Mouse (Mus musculus): ENCODE results near the gene Tle4. TPM values are rescaled to one million over a fixed set of nuclear protein-coding genes. Genes with fewer than 3 reads are reported as not detected.
"Not testable (repeated sequence)": the region's sequence is repeated elsewhere in the genome, so short reads cannot be mapped to it uniquely, and the experiment has no call there.

Tle4 gene
- total RNA-seq (2021): 10 to 100 TPM; 37.1 to 43.9 TPM

GRCm38 (mm10) chr19:14597917-14598689 lies at the start of gene Tle4:
Tle4 (minus strand) TSS chr19:14598051.
- DNase-seq (ENCODE audit: extremely low spot score in 1 of 2, low spot score in 1 of 2): peak; percentile 97 to 99

- DNase-seq (ENCODE audit: extremely low spot score in 1 of 2, low spot score in 1 of 2): no peak
These were observed 47.8 kb upstream of the Tle4 start for GRCm38 (mm10) chr19:14645666-14646065.

GRCm38 (mm10) chr19:14644756-14645155 lies 46.9 kb upstream of the Tle4 start:
- DNase-seq (ENCODE audit: extremely low spot score in 1 of 2, low spot score in 1 of 2): no peak

GRCm38 (mm10) chr19:14643091-14643490 lies 45.2 kb upstream of the Tle4 start:
- not testable (repeated sequence) for DNase-seq (ENCODE audit: extremely low spot score in 1 of 2, low spot score in 1 of 2)

- DNase-seq (ENCODE audit: extremely low spot score in 1 of 2, low spot score in 1 of 2): no peak
These were observed 44.8 kb upstream of the Tle4 start for GRCm38 (mm10) chr19:14642663-14643062.

- no peak for DNase-seq (ENCODE audit: extremely low spot score in 1 of 2, low spot score in 1 of 2)
These were observed 37.5 kb upstream of the Tle4 start for GRCm38 (mm10) chr19:14635213-14635928.

GRCm38 (mm10) chr19:14623355-14623754 lies 25.5 kb upstream of the Tle4 start:
- DNase-seq (ENCODE audit: extremely low spot score in 1 of 2, low spot score in 1 of 2): no peak

GRCm38 (mm10) chr19:14620534-14620933 lies 22.7 kb upstream of the Tle4 start:
- DNase-seq (ENCODE audit: extremely low spot score in 1 of 2, low spot score in 1 of 2): no peak

GRCm38 (mm10) chr19:14619814-14620213 lies 22.0 kb upstream of the Tle4 start:
- DNase-seq (ENCODE audit: extremely low spot score in 1 of 2, low spot score in 1 of 2): no peak

- DNase-seq (ENCODE audit: extremely low spot score in 1 of 2, low spot score in 1 of 2): no peak
These were observed 17.0 kb upstream of the Tle4 start for GRCm38 (mm10) chr19:14614816-14615215.

- DNase-seq (ENCODE audit: extremely low spot score in 1 of 2, low spot score in 1 of 2): no peak
These were observed 12.9 kb upstream of the Tle4 start for GRCm38 (mm10) chr19:14610542-14611317.

- DNase-seq (ENCODE audit: extremely low spot score in 1 of 2, low spot score in 1 of 2): no peak
These were observed 3.0 kb upstream of the Tle4 start for GRCm38 (mm10) chr19:14600841-14601240.

- DNase-seq (ENCODE audit: extremely low spot score in 1 of 2, low spot score in 1 of 2): no peak
These were observed 2.5 kb upstream of the Tle4 start for GRCm38 (mm10) chr19:14600354-14600753.

GRCm38 (mm10) chr19:14599851-14600251 lies 2.0 kb upstream of the Tle4 start:
- DNase-seq (ENCODE audit: extremely low spot score in 1 of 2, low spot score in 1 of 2): no peak

GRCm38 (mm10) chr19:14598690-14599288 lies 938 bp upstream of the Tle4 start:
- DNase-seq (ENCODE audit: extremely low spot score in 1 of 2, low spot score in 1 of 2): no peak

- DNase-seq (ENCODE audit: extremely low spot score in 1 of 2, low spot score in 1 of 2): peak; percentile 34 to 52
These were observed 622 bp downstream of the Tle4 start for GRCm38 (mm10) chr19:14596941-14597916.

- DNase-seq (ENCODE audit: extremely low spot score in 1 of 2, low spot score in 1 of 2): no peak
These were observed 1.4 kb downstream of the Tle4 start for GRCm38 (mm10) chr19:14596358-14596940.

GRCm38 (mm10) chr19:14595390-14595997 lies 2.4 kb downstream of the Tle4 start:
- no peak for DNase-seq (ENCODE audit: extremely low spot score in 1 of 2, low spot score in 1 of 2)

- DNase-seq (ENCODE audit: extremely low spot score in 1 of 2, low spot score in 1 of 2): no peak
These were observed 3.3 kb downstream of the Tle4 start for GRCm38 (mm10) chr19:14594537-14594936.

Data from layer of hippocampus, postnatal 25 days (tissue).